In the genomic region with DNA sequence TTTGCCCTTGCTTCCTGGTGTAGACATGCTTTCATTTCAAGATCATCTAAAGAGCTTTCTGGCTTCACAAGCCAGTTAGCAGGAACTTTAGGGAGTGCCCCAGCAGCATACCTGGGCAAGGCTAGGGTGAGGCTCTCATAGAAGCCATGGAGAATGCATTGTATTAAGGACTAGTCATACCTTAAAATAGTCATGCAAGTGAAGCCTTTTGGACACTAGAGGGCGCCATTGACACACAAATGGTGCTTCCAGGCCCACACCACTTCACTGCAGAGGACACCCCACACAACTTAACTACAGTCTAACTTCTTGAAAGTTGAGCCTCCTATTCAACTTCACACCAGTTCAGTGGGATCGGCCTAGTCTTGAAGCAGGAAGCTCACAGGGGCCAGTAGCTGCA, we compare ENCODE assay signal across 8 mouse cellular contexts. TPM values are rescaled to one million over a fixed set of nuclear protein-coding genes. Genes with fewer than 3 reads are reported as not detected.
DNase-seq lines count a peak whose midpoint lies in the region; ATAC-seq lines count a peak whose summit lies in the region.

No protein-coding gene starts in this region.

- no peak overlapping the region for H3K4me2 ChIP-seq in hindbrain, embryonic 11.5 days (replicated peaks; ENCODE audit: low read depth, low read length)
- no peak overlapping the region for H3K4me2 ChIP-seq in lung, embryonic 16.5 days (ENCODE audit: low read depth, low read length)

- no peak overlapping the region for H3K27ac ChIP-seq in hindbrain, embryonic 11.5 days (ENCODE audit: low read depth, low read length)
- H3K27ac ChIP-seq in lung, embryonic 16.5 days (ENCODE audit: low read length), result peak overlapping the region; percentile 23

- peak; percentile 97 for DNase-seq in NIH3T3 (ENCODE audit: low read depth)
- DNase-seq in cerebellum, adult 9-10 months, result peak; percentile 82
- DNase-seq in frontal cortex, adult 2 months (ENCODE audit: extremely low spot score in 1 of 2, low spot score in 1 of 2), result peak; percentile 73 to 93
- peak; percentile 89 for DNase-seq in hindbrain, embryonic 11.5 days (ENCODE audit: low spot score)
- peak; percentile 82 for DNase-seq in layer of hippocampus, adult 9-11 months
- peak; percentile 95 for DNase-seq in retina, embryonic 14.5 days (ENCODE audit: low spot score)
- DNase-seq in thymus, postnatal 36 days, result peak; percentile 70 to 75

- ATAC-seq in hindbrain, embryonic 11.5 days (ENCODE audit: low FRiP score), result peak; percentile 30; the same call in 1 of the 2 replicates
- ATAC-seq in lung, embryonic 16.5 days (ENCODE audit: low read depth), result peak; percentile 92

- H3K27me3 ChIP-seq in hindbrain, embryonic 11.5 days (ENCODE audit: control insufficient read depth, insufficient read depth, low read length), result no peaks in the 10 kb centered on the region
- H3K27me3 ChIP-seq in lung, embryonic 16.5 days (ENCODE audit: control insufficient read depth, insufficient read depth, low read depth, low read length), result no peaks in the 10 kb centered on the region

- no peaks in the 10 kb centered on the region for H3K4me1 ChIP-seq in hindbrain, embryonic 11.5 days (replicated peaks; ENCODE audit: control insufficient read depth, insufficient read depth, low read length)
- H3K4me1 ChIP-seq in lung, embryonic 16.5 days (replicated peaks; ENCODE audit: control insufficient read depth, insufficient read depth, low read length), result peaks cover 4% of the 10 kb centered on the region; the same call in 1 of the 2 replicates

- 5% methylated on average over 2 of the region's 2 CpGs for WGBS in hindbrain, embryonic 11.5 days
- WGBS in lung, embryonic 16.5 days, result 0% methylated on average over 2 of the region's 2 CpGs

- no peak overlapping the region for H3K4me3 ChIP-seq in hindbrain, embryonic 11.5 days (ENCODE audit: low read depth, low read length)
- no peak overlapping the region for H3K4me3 ChIP-seq in lung, embryonic 16.5 days (ENCODE audit: low read length)

- H3K36me3 ChIP-seq in hindbrain, embryonic 11.5 days (ENCODE audit: control insufficient read depth, insufficient read depth, low read length), result no peaks in the 10 kb centered on the region
- no peaks in the 10 kb centered on the region for H3K36me3 ChIP-seq in lung, embryonic 16.5 days (ENCODE audit: control insufficient read depth, insufficient read depth, low read length)

- no peak overlapping the region for H3K9ac ChIP-seq in hindbrain, embryonic 11.5 days (ENCODE audit: low read depth, low read length)
- no peak overlapping the region for H3K9ac ChIP-seq in lung, embryonic 16.5 days (ENCODE audit: low read length)

- no peaks in the 10 kb centered on the region for H3K9me3 ChIP-seq in hindbrain, embryonic 11.5 days (ENCODE audit: control insufficient read depth, low read length)
- no peaks in the 10 kb centered on the region for H3K9me3 ChIP-seq in lung, embryonic 16.5 days (ENCODE audit: control insufficient read depth, low read length)

RNA-seq across cellular contexts. Expression of gene Lta4h, which starts 27.5 kb away (rescaled TPM):
- polyA plus RNA-seq in frontal cortex, adult 2 months (2012; rRNA removed), result 71.1 and 82.2 TPM in 2 replicates
- polyA plus RNA-seq in hindbrain, embryonic 11.5 days (2014; fragmentation: Nextera tagmentation; extraction: Ambion mirVana), result 161 and 166 TPM in 2 replicates
- polyA plus RNA-seq in lung, embryonic 16.5 days (2015; fragmentation: Nextera tagmentation; extraction: Ambion mirVana), result 194 and 210 TPM in 2 replicates
